Mouse (Mus musculus): Measurements from ENCODE around the gene Tmem158.

Gene Tmem158

DNA sequence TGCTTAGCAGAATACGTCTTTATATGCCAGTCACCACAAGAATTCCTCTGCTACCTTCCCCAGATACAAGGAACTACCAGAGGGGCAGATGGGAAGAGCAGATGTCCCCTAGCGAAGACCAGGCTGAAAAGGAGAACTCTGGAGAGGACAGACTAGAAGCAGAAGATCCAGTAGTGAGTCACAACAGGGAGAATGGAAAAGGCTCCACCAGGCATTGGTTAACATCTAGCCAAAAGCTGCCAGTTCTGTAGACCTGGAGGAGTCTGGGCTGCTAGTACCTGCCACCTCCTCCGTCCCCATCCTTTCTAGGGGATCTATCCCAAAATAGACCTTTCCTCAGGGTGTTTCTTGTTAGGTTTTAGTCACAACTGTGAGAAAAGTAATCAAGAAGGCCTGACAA lies 4.8 kb downstream of the Tmem158 start:
- in situ Hi-C loops (cut with MboI; ENCODE audit: low sequenced_read_pairs) = loop anchor here (5.0 to 10.0 kb wide), 2 partner anchors 93 to 189 kb away; no protein-coding TSS in a partner anchor

DNA sequence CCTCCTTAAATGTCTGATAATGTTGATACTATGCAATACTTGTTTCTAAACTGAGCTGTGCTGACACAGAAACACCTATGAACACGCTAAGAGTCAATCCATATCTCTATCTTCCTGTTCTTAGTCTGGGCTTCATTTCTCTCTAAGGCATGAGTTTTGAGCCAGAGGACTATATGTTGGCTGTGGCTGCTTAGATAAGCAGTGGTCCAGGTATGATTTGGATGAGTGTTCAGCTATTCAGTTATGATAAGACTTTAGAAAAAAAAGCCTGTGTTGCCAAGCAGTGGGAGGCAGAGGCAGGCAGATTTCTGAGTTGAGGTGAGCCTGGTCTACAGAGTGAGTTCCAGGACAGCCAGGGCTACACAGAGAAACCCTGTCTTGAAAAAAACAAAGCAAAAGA lies 12.6 kb downstream of the Tmem158 start:
- in situ Hi-C loops (cut with MboI; ENCODE audit: low sequenced_read_pairs) = no loop called here

- in situ Hi-C loops (cut with MboI; ENCODE audit: low sequenced_read_pairs) = no loop called here
Observed at GRCm38 (mm10) chr9:123245146-123245545, 15.4 kb downstream of the Tmem158 start.

- in situ Hi-C loops (cut with MboI; ENCODE audit: low sequenced_read_pairs) = no loop called here
Observed at GRCm38 (mm10) chr9:123243988-123244387, 16.6 kb downstream of the Tmem158 start.

GRCm38 (mm10) chr9:123241191-123241590 lies 19.4 kb downstream of the Tmem158 start:
- in situ Hi-C loops (cut with MboI; ENCODE audit: low sequenced_read_pairs) = no loop called here

DNA sequence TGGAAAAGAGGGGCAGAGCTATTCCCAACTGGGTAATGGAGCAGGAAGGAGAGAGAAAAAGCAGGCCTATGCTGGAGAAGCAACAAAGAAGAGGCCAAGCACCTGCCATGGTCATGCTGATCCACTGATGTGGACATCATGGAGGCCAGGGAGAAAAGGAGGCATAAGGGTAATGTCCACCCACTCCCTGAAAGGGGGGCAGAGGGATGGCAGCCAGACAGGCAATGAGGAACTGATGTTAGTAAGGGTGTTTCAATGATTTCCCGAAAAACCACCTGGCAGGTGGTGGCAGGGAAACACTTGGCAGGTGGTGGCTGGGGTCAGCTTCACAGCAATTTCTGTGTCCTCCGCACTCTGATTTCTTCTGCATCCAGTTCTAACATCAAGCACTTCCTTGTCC lies 19.8 kb downstream of the Tmem158 start:
- in situ Hi-C loops (cut with MboI; ENCODE audit: low sequenced_read_pairs) = no loop called here

- in situ Hi-C loops (cut with MboI; ENCODE audit: low sequenced_read_pairs) = no loop called here
Observed at GRCm38 (mm10) chr9:123240271-123240670, 20.3 kb downstream of the Tmem158 start.

- in situ Hi-C loops (cut with MboI; ENCODE audit: low sequenced_read_pairs) = no loop called here
Observed at GRCm38 (mm10) chr9:123239651-123240050, 20.9 kb downstream of the Tmem158 start.

DNA sequence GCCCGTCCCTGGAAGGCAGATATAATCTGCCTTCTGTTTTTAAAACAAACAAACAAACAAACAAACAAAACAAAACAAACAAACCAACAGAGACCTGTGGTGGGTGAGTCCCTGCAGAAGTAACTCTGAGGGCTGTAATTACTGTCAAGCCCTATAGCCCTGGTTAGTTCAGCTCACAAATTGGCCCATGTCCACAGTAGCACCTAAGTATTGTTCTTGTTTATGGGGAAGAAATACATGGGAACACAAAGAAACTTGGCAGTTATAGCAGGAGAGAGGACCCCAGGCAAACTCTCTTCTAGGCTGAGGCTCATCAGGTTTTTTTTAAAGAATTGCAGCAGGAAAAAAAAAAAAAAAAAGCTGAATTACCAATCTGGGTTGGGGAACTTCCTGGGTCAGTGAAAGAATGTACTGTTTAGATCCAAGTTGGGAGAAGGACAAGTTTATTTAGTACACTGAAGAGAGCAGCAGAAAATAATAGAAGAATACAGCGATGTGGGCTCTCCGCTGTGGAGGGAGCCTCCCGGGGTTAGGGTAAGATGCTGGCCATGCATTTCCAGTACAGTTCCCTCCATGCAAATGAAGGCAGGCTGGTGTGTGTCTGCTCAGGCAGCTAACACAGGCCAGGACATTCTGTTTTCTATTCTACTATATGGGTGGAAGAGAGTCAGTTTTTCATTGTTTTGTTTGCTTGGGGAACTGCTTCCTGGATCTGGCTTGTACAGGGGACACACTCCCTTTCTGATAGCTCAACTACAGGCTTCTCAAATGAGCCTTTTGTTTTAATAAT lies 22.1 kb downstream of the Tmem158 start:
- in situ Hi-C loops (cut with MboI; ENCODE audit: low sequenced_read_pairs) = no loop called here

DNA sequence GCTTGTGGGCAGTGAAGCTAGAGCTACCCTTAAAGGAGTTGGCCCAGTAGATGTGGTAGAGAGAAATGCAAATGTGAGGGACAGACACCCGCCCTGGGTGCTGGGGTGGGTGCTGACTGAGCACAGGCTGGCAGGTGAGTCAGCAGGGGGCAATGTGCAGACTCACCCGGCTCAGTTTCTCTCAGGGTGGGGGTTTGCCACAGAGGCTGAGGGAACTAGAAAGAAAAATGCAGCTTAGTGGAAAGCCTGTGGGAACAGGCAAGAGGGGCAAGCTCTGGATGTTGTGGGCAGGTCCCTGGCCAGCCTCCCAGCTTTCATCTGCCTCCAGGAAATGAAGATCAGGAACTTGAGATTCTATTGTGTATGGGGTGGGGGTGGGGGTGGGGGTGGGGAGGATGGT lies 22.8 kb downstream of the Tmem158 start:
- in situ Hi-C loops (cut with MboI; ENCODE audit: low sequenced_read_pairs) = no loop called here

- in situ Hi-C loops (cut with MboI; ENCODE audit: low sequenced_read_pairs) = no loop called here
Observed at GRCm38 (mm10) chr9:123235621-123236020, 24.9 kb downstream of the Tmem158 start.

- in situ Hi-C loops (cut with MboI; ENCODE audit: low sequenced_read_pairs) = no loop called here
Observed at GRCm38 (mm10) chr9:123229826-123230225, 30.7 kb downstream of the Tmem158 start.

GRCm38 (mm10) chr9:123228671-123229070 lies 31.9 kb downstream of the Tmem158 start:
- in situ Hi-C loops (cut with MboI; ENCODE audit: low sequenced_read_pairs) = no loop called here

GRCm38 (mm10) chr9:123227106-123227750 lies 33.3 kb downstream of the Tmem158 start:
- in situ Hi-C loops (cut with MboI; ENCODE audit: low sequenced_read_pairs) = no loop called here

DNA sequence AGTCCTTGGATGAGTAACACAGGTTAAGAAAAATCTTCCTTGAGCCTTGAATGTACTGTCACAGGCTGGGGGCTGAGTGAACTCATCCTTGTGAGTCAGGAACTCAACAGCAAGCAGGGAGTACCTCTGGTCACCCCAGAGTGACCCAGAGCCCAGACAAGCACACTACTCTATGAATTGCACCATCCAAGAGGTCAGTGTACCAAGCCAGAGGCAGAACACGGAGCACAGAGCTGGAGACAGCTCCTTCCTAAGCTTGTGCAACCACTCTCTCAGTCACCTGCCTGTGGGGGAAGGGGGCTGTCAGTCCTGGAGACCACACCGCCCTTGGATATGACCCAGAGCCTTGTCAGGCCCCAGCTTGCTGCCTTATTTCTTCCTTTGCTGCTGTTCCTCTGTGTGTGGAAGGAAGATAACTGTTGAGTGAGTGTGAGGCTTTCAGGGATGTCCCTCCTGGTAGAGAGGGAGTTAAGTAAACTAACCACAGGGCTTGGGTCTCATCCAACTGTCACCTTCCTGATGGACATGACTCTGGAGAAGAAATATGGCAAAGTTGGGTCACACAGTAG lies 35.6 kb downstream of the Tmem158 start:
- in situ Hi-C loops (cut with MboI; ENCODE audit: low sequenced_read_pairs) = no loop called here

GRCm38 (mm10) chr9:123219826-123220225 lies 40.7 kb downstream of the Tmem158 start:
- in situ Hi-C loops (cut with MboI; ENCODE audit: low sequenced_read_pairs) = no loop called here

DNA sequence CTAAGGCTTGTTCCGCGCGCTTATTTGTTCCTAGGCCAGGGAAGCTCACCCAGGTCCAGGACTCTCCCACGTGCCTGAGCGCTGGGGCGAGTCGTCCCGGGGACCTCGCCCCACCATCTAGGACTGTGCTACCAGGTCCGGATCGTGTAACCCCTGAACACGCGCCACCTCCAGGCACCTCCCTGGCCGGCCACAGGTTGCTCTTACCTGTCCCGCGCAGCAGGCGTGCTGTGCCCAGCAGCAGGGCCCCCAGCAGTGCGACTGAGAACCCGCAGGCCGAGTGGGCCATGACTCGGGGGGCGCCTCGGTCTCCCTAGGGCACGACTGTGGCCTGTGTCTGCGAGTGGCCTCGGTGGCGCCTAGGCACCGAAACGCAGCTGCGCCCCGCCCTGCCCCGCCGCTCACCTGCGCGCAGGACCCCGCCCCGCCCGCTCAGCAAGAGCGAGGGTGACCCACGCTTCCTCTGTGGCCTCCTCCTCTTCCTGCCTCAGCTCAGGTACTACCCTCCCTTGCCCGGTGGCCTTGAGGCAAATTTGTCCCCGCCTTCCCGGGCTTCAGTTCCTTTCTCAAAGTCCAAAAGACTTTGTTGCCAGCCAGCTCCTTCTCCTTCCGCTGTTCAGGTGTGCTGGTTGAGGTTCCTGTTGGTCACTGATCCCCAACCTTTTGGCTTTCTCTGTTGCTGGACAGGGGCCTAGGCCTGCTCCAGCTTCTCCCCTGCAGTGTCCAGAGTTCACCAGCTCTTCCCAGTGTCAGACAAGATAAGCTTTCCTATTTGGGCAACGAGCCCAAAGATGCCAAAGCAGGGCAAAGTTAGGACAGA lies 44.7 kb downstream of the Tmem158 start, which contains the start of gene Cdcp1:
Gene Cdcp1, minus strand, starts transcription at position 418 of the 820 bp plus-strand sequence.
- in situ Hi-C loops (cut with MboI; ENCODE audit: low sequenced_read_pairs) = no loop called here

DNA sequence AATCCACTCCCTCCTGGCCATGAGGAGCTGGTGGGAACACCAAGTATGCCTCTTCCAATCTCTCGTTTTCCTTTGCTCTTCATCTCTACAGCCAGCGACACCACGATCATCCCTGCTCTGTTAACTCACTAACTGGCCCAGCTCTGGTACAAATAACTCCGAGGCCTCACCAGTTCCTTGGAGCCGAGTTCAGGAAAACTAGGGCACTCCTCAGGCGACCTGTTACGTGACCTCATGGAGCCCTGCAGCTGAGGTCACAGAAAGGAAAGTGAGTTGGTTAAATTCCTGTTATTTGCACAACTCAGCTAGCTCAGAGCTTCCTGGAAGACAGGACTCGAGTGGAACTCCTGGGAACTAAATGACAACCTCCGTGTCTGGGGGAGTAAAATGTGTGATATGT lies 47.2 kb downstream of the Tmem158 start:
- in situ Hi-C loops (cut with MboI; ENCODE audit: low sequenced_read_pairs) = no loop called here
